Mouse (Mus musculus) liver, postnatal 0 days (tissue): ENCODE measurements around the gene Rrp7a.

ENCODE experiments used
- CTCF ChIP-seq: sonication (generic); IDR thresholded peaks from 2 replicates; pipeline ENCODE4 v1.5.1; 2016; ENCODE audit warnings: antibody characterized with exemption, low read depth
- EP300 ChIP-seq: IDR thresholded peaks from 2 replicates; pipeline ENCODE4 v1.6.1; 2016; ENCODE audit warnings: antibody characterized with exemption, low read depth, mild to moderate bottlenecking

DNA sequence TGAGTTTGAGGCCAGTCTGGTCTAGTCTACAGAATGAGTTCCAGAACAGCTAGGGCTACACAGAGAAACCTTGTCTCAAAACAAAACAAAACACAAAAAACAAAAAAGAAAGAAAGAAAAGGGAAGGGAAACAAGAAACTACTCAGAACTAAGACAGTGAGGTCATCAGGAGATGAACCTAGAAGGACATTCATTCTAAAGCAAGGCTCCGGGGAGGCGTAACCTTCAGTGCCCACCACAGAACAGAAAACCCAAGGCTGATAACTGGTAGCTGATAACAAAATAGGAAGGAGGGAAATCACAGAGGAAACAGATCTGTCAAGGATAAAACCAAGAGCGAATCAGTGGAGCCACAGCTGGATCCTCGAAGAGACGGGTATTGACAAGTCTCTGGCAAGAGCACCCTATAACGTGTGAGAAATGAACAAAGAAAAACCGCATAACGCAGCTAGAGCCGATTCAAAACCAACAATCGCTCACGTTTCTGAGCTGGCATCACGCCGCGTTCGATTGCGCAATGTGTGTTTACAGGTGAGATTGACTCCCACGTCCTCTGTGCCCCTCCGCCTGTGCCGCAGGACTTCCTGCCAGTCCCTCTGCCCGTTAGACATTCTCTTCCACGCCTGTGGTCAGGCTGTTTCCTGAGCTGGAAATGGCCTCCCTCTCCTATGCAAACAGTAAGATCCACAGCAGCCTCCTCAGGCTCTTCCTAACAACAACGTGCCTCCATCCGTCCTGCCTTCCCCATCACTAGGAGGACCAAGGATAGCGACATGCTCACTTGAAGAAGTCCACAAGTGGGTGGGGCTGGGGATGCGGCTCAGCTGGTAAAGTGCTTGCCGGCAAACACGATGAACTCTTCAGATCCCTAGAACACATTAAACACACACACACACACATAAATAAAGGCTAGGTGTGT is 46.7 kb downstream of the Rrp7a start:
- TF ChIP-seq CTCF = no peak
- TF ChIP-seq EP300 = no peak
